Mouse (Mus musculus) ES-Bruce4 (cell line): Measurements from ENCODE around the gene Acsbg1.

Experiments
- CTCF ChIP-seq: IDR thresholded peaks from one replicate; pipeline ENCODE4 v1.8.1; 2011; ENCODE audit warnings: low read depth, low read length
- EP300 ChIP-seq: IDR thresholded peaks from 2 replicates; pipeline ENCODE4 v1.6.1; 2011; ENCODE audit warnings: low read depth, low read length; ENCODE audit not compliant: insufficient read depth
- POLR2A ChIP-seq: IDR thresholded peaks from one replicate; pipeline ENCODE4 v1.8.1; 2011; ENCODE audit warnings: low read length; ENCODE audit not compliant: insufficient read depth

- TF ChIP-seq POLR2A (no peak), CTCF (no peak), EP300 (no peak)
These were observed 12.2 kb upstream of the Acsbg1 start for GRCm38 (mm10) chr9:54673887-54674286.
